Mouse (Mus musculus): ENCODE results near the gene Diaph3. TPM values are rescaled to one million over a fixed set of nuclear protein-coding genes. Genes with fewer than 3 reads are reported as not detected.
"Not testable (repeated sequence)": the region's sequence is repeated elsewhere in the genome, so short reads cannot be mapped to it uniquely, and the experiment has no call there.

The Diaph3 gene
- total RNA-seq, 2 experiments from 2014 or later, result 2.8 to 3.2 TPM

GRCm38 (mm10) chr14:87084906-87085305 is 56.1 kb downstream of the Diaph3 start:
- not testable (repeated sequence) for DNase-seq (ENCODE audit: low spot score in 2 of 2)

- no peak for DNase-seq (ENCODE audit: low spot score in 2 of 2)
These were observed 57.1 kb downstream of the Diaph3 start for GRCm38 (mm10) chr14:87083911-87084310.

GRCm38 (mm10) chr14:87079725-87080124 is 61.3 kb downstream of the Diaph3 start:
- DNase-seq (ENCODE audit: low spot score in 2 of 2), result no peak

- DNase-seq (ENCODE audit: low spot score in 2 of 2), result no peak
These were observed 66.0 kb downstream of the Diaph3 start for GRCm38 (mm10) chr14:87075021-87075531.

GRCm38 (mm10) chr14:87064281-87064680 is 76.8 kb downstream of the Diaph3 start:
- no peak for DNase-seq (ENCODE audit: low spot score in 2 of 2)

GRCm38 (mm10) chr14:87056169-87056568 is 84.9 kb downstream of the Diaph3 start:
- DNase-seq (ENCODE audit: low spot score in 2 of 2), result no peak

GRCm38 (mm10) chr14:87051187-87051586 is 89.8 kb downstream of the Diaph3 start:
- no peak for DNase-seq (ENCODE audit: low spot score in 2 of 2)

GRCm38 (mm10) chr14:87044401-87044806 is 96.6 kb downstream of the Diaph3 start:
- DNase-seq (ENCODE audit: low spot score in 2 of 2), result no peak

GRCm38 (mm10) chr14:87020240-87020639 is 120.8 kb downstream of the Diaph3 start:
- DNase-seq (ENCODE audit: low spot score in 2 of 2), result no peak

GRCm38 (mm10) chr14:87019687-87020086 is 121.3 kb downstream of the Diaph3 start:
- DNase-seq (ENCODE audit: low spot score in 2 of 2), result no peak

GRCm38 (mm10) chr14:86997318-86997717 is 143.7 kb downstream of the Diaph3 start:
- DNase-seq (ENCODE audit: low spot score in 2 of 2), result no peak

- DNase-seq (ENCODE audit: low spot score in 2 of 2), result no peak
These were observed 189.9 kb downstream of the Diaph3 start for GRCm38 (mm10) chr14:86951169-86951568.

- DNase-seq (ENCODE audit: low spot score in 2 of 2), result no peak
These were observed 203.1 kb downstream of the Diaph3 start for GRCm38 (mm10) chr14:86937953-86938352.

- no peak for DNase-seq (ENCODE audit: low spot score in 2 of 2)
These were observed 204.6 kb downstream of the Diaph3 start for GRCm38 (mm10) chr14:86936424-86936823.

GRCm38 (mm10) chr14:86930763-86931162 is 210.3 kb downstream of the Diaph3 start:
- DNase-seq (ENCODE audit: low spot score in 2 of 2), result no peak

GRCm38 (mm10) chr14:86926827-86927226 is 214.2 kb downstream of the Diaph3 start:
- DNase-seq (ENCODE audit: low spot score in 2 of 2), result no peak

- DNase-seq (ENCODE audit: low spot score in 2 of 2), result no peak
These were observed 242.1 kb downstream of the Diaph3 start for GRCm38 (mm10) chr14:86898898-86899297.

GRCm38 (mm10) chr14:86889070-86889804 is 251.8 kb downstream of the Diaph3 start:
- DNase-seq (ENCODE audit: low spot score in 2 of 2), result no peak

- DNase-seq (ENCODE audit: low spot score in 2 of 2), result no peak
These were observed 255.5 kb downstream of the Diaph3 start for GRCm38 (mm10) chr14:86885417-86886098.

- peak; percentile 7 to 9 for DNase-seq (ENCODE audit: low spot score in 2 of 2)
These were observed 271.5 kb downstream of the Diaph3 start for GRCm38 (mm10) chr14:86869536-86869935.

- no peak for DNase-seq (ENCODE audit: low spot score in 2 of 2)
These were observed 273.9 kb downstream of the Diaph3 start for GRCm38 (mm10) chr14:86867143-86867542.

GRCm38 (mm10) chr14:86864053-86864452 is 277.0 kb downstream of the Diaph3 start:
- DNase-seq (ENCODE audit: low spot score in 2 of 2), result no peak
